Mouse (Mus musculus) lung, postnatal 0 days (tissue): Measurements from ENCODE around the gene Tbc1d10c. TPM values are rescaled to one million over a fixed set of nuclear protein-coding genes. Genes with fewer than 3 reads are reported as not detected.

ENCODE experiments used
- ATAC-seq: fragments of 200-750 bp; cut with Nextera tagmentation; 2 replicates; pipeline ENCODE4 v1.8.0; 2017; ENCODE audit warnings: moderate library complexity
- DNase-seq: peaks from one replicate; pipeline ENCODE4 v3.0.0-alpha.2; 2016; ENCODE audit warnings: low spot score
- H3K27ac ChIP-seq: fragments of 300-500 bp; sonication (generic); 2 replicates; pipeline ENCODE4 v1.5.1; 2014; ENCODE audit warnings: antibody characterized with exemption, mild to moderate bottlenecking, low read length, mixed read lengths
- H3K27me3 ChIP-seq: fragments of 300-500 bp; sonication (generic); replicated peaks from 2 replicates; pipeline ENCODE4 v1.6.1; 2014; ENCODE audit warnings: low read length, mixed read lengths; ENCODE audit not compliant: insufficient read depth
- H3K36me3 ChIP-seq: fragments of 300-500 bp; sonication (generic); 2 replicates; pipeline ENCODE4 v1.6.1; 2014; ENCODE audit warnings: low read length, mixed read lengths; ENCODE audit not compliant: insufficient read depth
- H3K4me1 ChIP-seq: fragments of 300-500 bp; sonication (generic); 2 replicates; pipeline ENCODE4 v1.6.1; 2014; ENCODE audit warnings: antibody characterized with exemption, low read depth, low read length, mixed read lengths; ENCODE audit not compliant: insufficient read depth
- H3K4me2 ChIP-seq: fragments of 300-500 bp; sonication (generic); replicated peaks from 2 replicates; pipeline ENCODE4 v1.6.1; 2014; ENCODE audit warnings: low read depth, mild to moderate bottlenecking, low read length, moderate library complexity, mixed read lengths
- H3K4me3 ChIP-seq: fragments of 300-500 bp; sonication (generic); 2 replicates; pipeline ENCODE4 v1.5.1; 2014; ENCODE audit warnings: low read depth, low read length
- H3K9ac ChIP-seq: fragments of 300-500 bp; sonication (generic); replicated peaks from 2 replicates; pipeline ENCODE4 v1.6.1; 2014; ENCODE audit warnings: low read depth, mild to moderate bottlenecking
- H3K9me3 ChIP-seq: fragments of 300-500 bp; sonication (generic); 2 replicates; pipeline ENCODE4 v1.6.1; 2016; ENCODE audit warnings: low read length, mixed read lengths
- CTCF ChIP-seq: IDR thresholded peaks from 2 replicates; pipeline ENCODE4 v1.5.1; 2016; ENCODE audit warnings: antibody characterized with exemption, mild to moderate bottlenecking
- EP300 ChIP-seq: IDR thresholded peaks from 2 replicates; pipeline ENCODE4 v1.6.1; 2016; ENCODE audit warnings: antibody characterized with exemption, mild to moderate bottlenecking, control low read depth
- WGBS: fragments of 180-500 bp; shearing (Covaris S2); extraction: QIAGEN DNeasy Blood & Tissue Kit; methylation state at CpG from one replicate; pipeline ENCODE4 v1.1.7; 2014; 5-methylcytosine and 5-hydroxymethylcytosine counted together
- polyA plus RNA-seq: library from polyadenylated mRNA; unstranded; fragments of >200 nt; fragmentation: Nextera tagmentation; extraction: Ambion mirVana; gene quantifications from 2 replicates; pipeline ENCODE4 v1.2.1, GENCODE M21; 2015

Gene Tbc1d10c
- polyA plus RNA-seq, 1 experiment from 2014 or later, result 4.5 TPM

GRCm38 (mm10) chr19:4166678-4167476, 24.2 kb downstream of the Tbc1d10c start:
- H3K4me2 ChIP-seq, result no peak overlapping the region

GRCm38 (mm10) chr19:4164721-4165120, 26.4 kb downstream of the Tbc1d10c start:
- peaks cover under 1% of the 10 kb centered on the region; the same call in 1 of the 2 replicates for H3K4me1 ChIP-seq
- H3K27ac ChIP-seq, result no peak overlapping the region
- no peak for DNase-seq
- H3K4me2 ChIP-seq, result no peak overlapping the region
- H3K9ac ChIP-seq, result no peak overlapping the region
- H3K27me3 ChIP-seq, result no peaks in the 10 kb centered on the region
- no peak overlapping the region for H3K4me3 ChIP-seq
- WGBS, result 65% methylated on average over 2 of the region's 2 CpGs
- no peak for ATAC-seq
- no peaks in the 10 kb centered on the region for H3K9me3 ChIP-seq
- TF ChIP-seq EP300, result no peak
- TF ChIP-seq CTCF, result no peak
- H3K36me3 ChIP-seq, result 0 out of 2 replicates have a peak, but pooled peaks cover 6% of the 10 kb centered on the region

More at GRCm38 (mm10) chr19:4166678-4167476, 24.2 kb downstream of the Tbc1d10c start:
- H3K4me1 ChIP-seq, result peaks cover 8% of the 10 kb centered on the region; the same call in 1 of the 2 replicates
- no peaks in the 10 kb centered on the region for H3K9me3 ChIP-seq
- ATAC-seq, result no peak
- no peak overlapping the region for H3K27ac ChIP-seq
- 72% methylated on average over 9 of the region's 9 CpGs for WGBS
- no peaks in the 10 kb centered on the region for H3K27me3 ChIP-seq
- no peaks in the 10 kb centered on the region for H3K36me3 ChIP-seq
- DNase-seq, result no peak
- H3K4me3 ChIP-seq, result no peak overlapping the region
- TF ChIP-seq CTCF, result no peak
- TF ChIP-seq EP300, result no peak
- H3K9ac ChIP-seq, result no peak overlapping the region

- WGBS, result 78% methylated on average over 3 of the region's 3 CpGs
- peaks cover 12% of the 10 kb centered on the region; the same call in 1 of the 2 replicates for H3K36me3 ChIP-seq
- H3K27ac ChIP-seq, result no peak overlapping the region
- ATAC-seq (no peak), DNase-seq (no peak)
- H3K4me1 ChIP-seq, result no peaks in the 10 kb centered on the region
- H3K9me3 ChIP-seq, result no peaks in the 10 kb centered on the region
- no peak overlapping the region for H3K4me3 ChIP-seq
- H3K9ac ChIP-seq, result no peak overlapping the region
- no peaks in the 10 kb centered on the region for H3K27me3 ChIP-seq
- TF ChIP-seq EP300 (no peak), CTCF (no peak)
- H3K4me2 ChIP-seq, result no peak overlapping the region
Measured at GRCm38 (mm10) chr19:4164100-4164499, 27.0 kb downstream of the Tbc1d10c start.

GRCm38 (mm10) chr19:4163543-4163887, 27.6 kb downstream of the Tbc1d10c start:
- Histone ChIP-seq H3K9me3 (no peaks in the 10 kb centered on the region), H3K4me3 (peak overlapping the region; percentile 67; the same call in 1 of the 2 replicates), H3K27me3 (no peaks in the 10 kb centered on the region), H3K4me2 (peak overlapping the region; percentile 83; the same call in 1 of the 2 replicates), H3K36me3 (peaks cover 16% of the 10 kb centered on the region; the same call in 1 of the 2 replicates), H3K27ac (no peak overlapping the region), H3K9ac (no peak overlapping the region), H3K4me1 (no peaks in the 10 kb centered on the region)
- no peak for DNase-seq
- ATAC-seq, result no peak
- WGBS, result 29% methylated on average over 4 of the region's 4 CpGs
- TF ChIP-seq CTCF, result no peak
- TF ChIP-seq EP300, result no peak

DNA sequence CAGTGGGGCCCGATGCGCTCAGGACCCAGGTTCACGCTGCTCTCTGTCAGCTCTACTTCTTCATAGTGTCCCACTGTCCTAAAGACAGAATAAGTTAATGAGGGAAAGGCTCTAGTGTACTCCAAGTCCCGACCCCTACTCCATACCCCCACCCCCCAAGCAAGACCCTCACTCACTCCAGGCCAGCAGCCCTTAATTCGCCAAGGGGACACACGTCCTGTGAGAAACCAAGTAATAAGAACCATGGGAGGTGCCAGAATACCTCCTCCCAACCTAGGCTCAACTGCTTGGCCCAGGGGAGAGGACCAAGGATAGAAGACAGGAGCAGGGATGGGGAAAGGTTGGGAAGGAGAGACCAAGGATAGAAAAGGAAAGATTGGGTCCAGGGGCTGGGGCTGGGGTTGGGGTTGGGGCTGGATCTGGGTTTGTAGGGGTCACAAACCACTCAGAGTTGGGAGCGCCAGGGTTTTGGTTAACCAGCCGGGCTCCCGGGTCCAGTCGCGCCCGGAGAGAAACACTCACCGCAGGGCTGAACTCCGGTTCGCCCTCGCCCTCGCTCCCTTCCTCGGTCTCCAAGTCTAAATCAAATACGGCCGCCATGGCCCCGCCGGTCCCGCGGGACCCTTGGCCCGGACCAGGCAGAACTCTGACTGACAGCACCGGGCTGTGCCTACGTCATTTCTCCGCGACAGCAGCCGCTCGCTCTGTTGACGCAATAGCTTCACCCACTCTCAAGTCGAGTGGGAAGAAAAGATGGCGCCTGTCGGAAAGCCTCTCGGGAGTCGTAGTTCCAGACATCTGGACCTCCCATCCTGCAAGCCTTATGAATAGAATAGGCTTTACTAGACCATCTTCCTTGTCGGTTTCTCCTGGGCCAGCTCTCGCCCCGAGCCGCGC, 28.2 kb downstream of the Tbc1d10c start, which contains the start of gene Rps6kb2:
Gene Rps6kb2 (minus strand): TSS at position 709 of the 897 bp plus-strand sequence.
- peak within 1 kb of the TSS; percentile 67 for H3K4me3 ChIP-seq
- 7% methylated on average over 42 of the region's 42 CpGs for WGBS

GRCm38 (mm10) chr19:4159049-4159448, 32.0 kb downstream of the Tbc1d10c start:
- H3K4me1 ChIP-seq, result no peaks in the 10 kb centered on the region
- TF ChIP-seq CTCF, result no peak
- no peak for TF ChIP-seq EP300
- H3K9me3 ChIP-seq, result no peaks in the 10 kb centered on the region
- ATAC-seq (no peak), DNase-seq (no peak)
- H3K4me3 ChIP-seq, result no peak overlapping the region
- no peaks in the 10 kb centered on the region for H3K27me3 ChIP-seq
- 94% methylated on average over 8 of the region's 8 CpGs for WGBS
- no peak overlapping the region for H3K4me2 ChIP-seq
- peaks cover 27% of the 10 kb centered on the region; the same call in 1 of the 2 replicates for H3K36me3 ChIP-seq
- no peak overlapping the region for H3K27ac ChIP-seq
- H3K9ac ChIP-seq, result no peak overlapping the region

More for the DNA sequence above, 28.2 kb downstream of the Tbc1d10c start, which contains the start of gene Rps6kb2:
- peaks cover 16% of the 10 kb centered on the region; the same call in 1 of the 2 replicates for H3K36me3 ChIP-seq
- DNase-seq (peak; percentile 98), ATAC-seq (peak; percentile 93)
- H3K9ac ChIP-seq, result peak within 1 kb of the TSS; percentile 69
- H3K27me3 ChIP-seq, result no peaks in the 10 kb centered on the region
- no peaks in the 10 kb centered on the region for H3K4me1 ChIP-seq
- no peak within 1 kb of the TSS for H3K27ac ChIP-seq
- H3K4me2 ChIP-seq, result peak within 1 kb of the TSS; percentile 83
- no peak for TF ChIP-seq CTCF
- no peak for TF ChIP-seq EP300
- H3K9me3 ChIP-seq, result no peaks in the 10 kb centered on the region
